Mouse (Mus musculus) MEL (cell line): ENCODE measurements around the gene Pemt. TPM values are rescaled to one million over a fixed set of nuclear protein-coding genes. Genes with fewer than 3 reads are reported as not detected.
A peak's percentile ranks its signal among the peaks of the same experiment; 100 is the strongest.
"Not testable (repeated sequence)": the region's sequence is repeated elsewhere in the genome, so short reads cannot be mapped to it uniquely, and the experiment has no call there.

Source experiments
- DNase-seq: peaks from one replicate; pipeline ENCODE4 v3.0.0; 2011; ENCODE audit warnings: low read depth, low spot score
- H3K27ac ChIP-seq: 2 replicates; pipeline ENCODE4 v1.5.1; 2012; ENCODE audit warnings: low read depth, mild to moderate bottlenecking, control low read depth, low read length, moderate library complexity; ENCODE audit not compliant: control insufficient read depth
- H3K27me3 ChIP-seq, 2 experiments: fragments of 150-350 bp in 1 of 2; sonication (generic) in 1 of 2; 2 replicates each; pipeline ENCODE4 v1.6.1; 2012; ENCODE audit warnings: low read length in 2 of 2, mild to moderate bottlenecking in 2 of 2, improper control_type of control experiment in 1 of 2, moderate library complexity in 1 of 2; ENCODE audit not compliant: insufficient read depth in 2 of 2, control insufficient read depth in 1 of 2
- H3K36me3 ChIP-seq, 2 experiments: 2 replicates each; pipeline ENCODE4 v1.6.1; 2012 to 2014; ENCODE audit warnings: low read length in 2 of 2, improper control_type of control experiment in 1 of 2, inconsistent platforms in 1 of 2, mild to moderate bottlenecking in 1 of 2; ENCODE audit not compliant: insufficient read depth in 2 of 2, control insufficient read depth in 1 of 2
- H3K4me1 ChIP-seq, 2 experiments: fragments of 150-350 bp in 1 of 2; sonication (generic) in 1 of 2; 2 replicates each; pipeline ENCODE4 v1.6.1; 2012; ENCODE audit warnings: low read length in 2 of 2, improper control_type of control experiment in 1 of 2, mild to moderate bottlenecking in 1 of 2; ENCODE audit not compliant: insufficient read depth in 2 of 2, control insufficient read depth in 1 of 2
- H3K4me3 ChIP-seq, 2 experiments: fragments of 150-350 bp in 1 of 2; sonication (generic) in 1 of 2; 2 replicates each; pipeline ENCODE4 v1.5.1; 2012; ENCODE audit warnings: low read depth in 2 of 2, low read length in 2 of 2, mild to moderate bottlenecking in 2 of 2, moderate library complexity in 2 of 2, control low read depth in 1 of 2, improper control_type of control experiment in 1 of 2; ENCODE audit not compliant: control insufficient read depth in 1 of 2, insufficient read depth in 1 of 2
- H3K79me2 ChIP-seq: 2 replicates; pipeline ENCODE4 v1.6.1; 2012; ENCODE audit warnings: mild to moderate bottlenecking, low read length, moderate library complexity; ENCODE audit not compliant: control insufficient read depth, poor library complexity, insufficient read depth
- H3K9ac ChIP-seq: 2 replicates; pipeline ENCODE4 v1.6.1; 2012; ENCODE audit warnings: low read depth, mild to moderate bottlenecking, control low read depth, low read length, moderate library complexity; ENCODE audit not compliant: control insufficient read depth, poor library complexity, severe bottlenecking
- H3K9me3 ChIP-seq: fragments of 150-350 bp; sonication (generic); replicated peaks from 2 replicates; pipeline ENCODE4 v1.6.1; 2012; ENCODE audit warnings: mild to moderate bottlenecking, low read length, improper control_type of control experiment, moderate library complexity; ENCODE audit not compliant: insufficient read depth
- CHD1 ChIP-seq: IDR thresholded peaks from 2 replicates; pipeline ENCODE4 v1.6.1; 2012; ENCODE audit warnings: low read depth, mild to moderate bottlenecking, inconsistent platforms, low read length, improper control_type of control experiment
- CTCF ChIP-seq, 3 experiments: IDR thresholded peaks in 2 of 3; conservative IDR thresholded peaks in 1 of 3; 2 replicates each; pipeline ENCODE4 v1.5.1; 2011 to 2012; ENCODE audit warnings: low read length in 3 of 3, low read depth in 2 of 3, mild to moderate bottlenecking in 2 of 3, improper control_type of control experiment in 1 of 3, inconsistent platforms in 1 of 3, mixed read lengths in 1 of 3, moderate library complexity in 1 of 3; ENCODE audit not compliant: control insufficient read depth in 1 of 3, insufficient read depth in 1 of 3, poor library complexity in 1 of 3, severe bottlenecking in 1 of 3
- E2F4 ChIP-seq: IDR thresholded peaks from 2 replicates; pipeline ENCODE4 v1.6.1; 2011; ENCODE audit warnings: low read depth, low read length, improper control_type of control experiment, borderline replicate concordance
- EP300 ChIP-seq, 2 experiments: IDR thresholded peaks; 2 replicates each; pipeline ENCODE4 v1.6.1; 2011; ENCODE audit warnings: improper control_type of control experiment in 2 of 2, low read length in 2 of 2, low read depth in 1 of 2, mild to moderate bottlenecking in 1 of 2
- ETS1 ChIP-seq: IDR thresholded peaks from 2 replicates; pipeline ENCODE4 v1.6.1; 2012; ENCODE audit warnings: low read depth, mild to moderate bottlenecking, inconsistent platforms, low read length, improper control_type of control experiment, moderate library complexity
- GABPA ChIP-seq: IDR thresholded peaks from 2 replicates; pipeline ENCODE4 v1.6.1; 2012; ENCODE audit warnings: low read depth, mild to moderate bottlenecking, inconsistent platforms, low read length, improper control_type of control experiment, moderate library complexity
- GATA1 ChIP-seq: IDR thresholded peaks from 2 replicates; pipeline ENCODE4 v1.6.1; 2011; ENCODE audit warnings: low read depth, low read length, improper control_type of control experiment
- HCFC1 ChIP-seq: IDR thresholded peaks from 2 replicates; pipeline ENCODE4 v1.6.1; 2012; ENCODE audit warnings: low read depth, mild to moderate bottlenecking, inconsistent platforms, low read length, improper control_type of control experiment, moderate library complexity
- JUND ChIP-seq: IDR thresholded peaks from 2 replicates; pipeline ENCODE4 v1.6.1; 2011; ENCODE audit warnings: low read depth, mild to moderate bottlenecking, improper control_type of control experiment, low read length
- MAX ChIP-seq: IDR thresholded peaks from 2 replicates; pipeline ENCODE4 v1.6.1; 2011; ENCODE audit warnings: low read length, improper control_type of control experiment
- MAZ ChIP-seq: IDR thresholded peaks from 2 replicates; pipeline ENCODE4 v1.6.1; 2012; ENCODE audit warnings: low read depth, mild to moderate bottlenecking, inconsistent platforms, low read length, improper control_type of control experiment
- MXI1 ChIP-seq: IDR thresholded peaks from 2 replicates; pipeline ENCODE4 v1.6.1; 2011; ENCODE audit warnings: mild to moderate bottlenecking, low read depth, low read length, improper control_type of control experiment
- MYB ChIP-seq: IDR thresholded peaks from 2 replicates; pipeline ENCODE4 v1.6.1; 2011; ENCODE audit warnings: mild to moderate bottlenecking, low read depth, low read length, improper control_type of control experiment
- MYC ChIP-seq: IDR thresholded peaks from 2 replicates; pipeline ENCODE4 v1.6.1; 2011; ENCODE audit warnings: low read depth, mild to moderate bottlenecking, low read length, improper control_type of control experiment, moderate library complexity
- NELFE ChIP-seq: IDR thresholded peaks from 2 replicates; pipeline ENCODE4 v1.6.1; 2011; ENCODE audit warnings: low read depth, low read length, improper control_type of control experiment
- NRF1 ChIP-seq: IDR thresholded peaks from 2 replicates; pipeline ENCODE4 v1.6.1; 2014; ENCODE audit warnings: low read depth, mild to moderate bottlenecking, inconsistent platforms, low read length, improper control_type of control experiment, moderate library complexity; ENCODE audit not compliant: poor library complexity, insufficient read depth, severe bottlenecking
- POLR2A ChIP-seq, 2 experiments: IDR thresholded peaks; 2 replicates each; pipeline ENCODE4 v1.6.1; 2011 to 2012; ENCODE audit warnings: low read length in 2 of 2, mild to moderate bottlenecking in 2 of 2, control low read depth in 1 of 2, improper control_type of control experiment in 1 of 2, low read depth in 1 of 2, moderate library complexity in 1 of 2; ENCODE audit not compliant: control insufficient read depth in 1 of 2, insufficient read depth in 1 of 2, poor library complexity in 1 of 2
- POLR2AphosphoS2 ChIP-seq: IDR thresholded peaks from 2 replicates; pipeline ENCODE4 v1.6.1; 2011; ENCODE audit warnings: low read length, improper control_type of control experiment
- POLR2AphosphoS5 ChIP-seq: IDR thresholded peaks from 2 replicates; pipeline ENCODE4 v1.6.1; 2012; ENCODE audit warnings: low read depth, borderline replicate concordance, mild to moderate bottlenecking, inconsistent platforms, low read length, moderate library complexity, mixed read lengths
- RAD21 ChIP-seq: IDR thresholded peaks from 2 replicates; pipeline ENCODE4 v1.6.1; 2011; ENCODE audit warnings: mild to moderate bottlenecking, low read depth, low read length, improper control_type of control experiment
- SIN3A ChIP-seq: IDR thresholded peaks from 2 replicates; pipeline ENCODE4 v1.6.1; 2012; ENCODE audit warnings: low read length, improper control_type of control experiment, inconsistent platforms
- SMC3 ChIP-seq: IDR thresholded peaks from 2 replicates; pipeline ENCODE4 v1.6.1; 2011; ENCODE audit warnings: low read depth, low read length, improper control_type of control experiment
- TBP ChIP-seq: IDR thresholded peaks from 2 replicates; pipeline ENCODE4 v1.8.0; 2011; ENCODE audit warnings: low read depth, low read length, improper control_type of control experiment
- TCF12 ChIP-seq: IDR thresholded peaks from 2 replicates; pipeline ENCODE4 v1.6.1; 2014; ENCODE audit warnings: low read depth, mild to moderate bottlenecking, inconsistent platforms, low read length, improper control_type of control experiment, moderate library complexity
- USF1 ChIP-seq: IDR thresholded peaks from 2 replicates; pipeline ENCODE4 v1.6.1; 2014; ENCODE audit warnings: low read depth, mild to moderate bottlenecking, inconsistent platforms, low read length, improper control_type of control experiment, moderate library complexity
- ZKSCAN1 ChIP-seq: IDR thresholded peaks from 2 replicates; pipeline ENCODE4 v1.6.1; 2012; ENCODE audit warnings: low read depth, mild to moderate bottlenecking, inconsistent platforms, low read length, improper control_type of control experiment, moderate library complexity
- polyA plus RNA-seq, 2 experiments: library from polyadenylated mRNA; stranded (reverse) in 1 of 2; unstranded in 1 of 2; fragments of >175 nt in 1 of 2; fragments of >200 nt in 1 of 2; gene quantifications; 2 replicates each; pipeline versions ENCODE4 v1.2.1 to v1.2.4; 2012; ENCODE audit warnings: low replicate concordance in 2 of 2, low read depth in 1 of 2; ENCODE audit not compliant: insufficient read length in 2 of 2, insufficient read depth in 1 of 2, missing spikeins in 1 of 2
- total RNA-seq: library from RNA; depleted of rRNA; stranded (reverse); fragments of 300-350 nt; gene quantifications from 2 replicates; pipeline ENCODE4 v1.2.3, GENCODE M21; 2012

The Pemt gene
- total and polyA plus RNA-seq, 3 experiments, result 26.1 to 27.9 TPM; not detected in 1

GRCm38 (mm10) chr11:59947752-59948400 lies 98.4 kb downstream of the Pemt start, which contains the start of gene Med9:
Gene Med9 (plus strand): TSS chr11:59948206.
- Histone ChIP-seq H3K9me3 (no peaks in the 10 kb centered on the region), H3K79me2 (peaks cover 25% of the 10 kb centered on the region), H3K4me3 (peak within 1 kb of the TSS; percentile 66 to 89), H3K9ac (peak within 1 kb of the TSS; percentile 90), H3K36me3 (peaks cover 0 to 13% of the 10 kb centered on the region in 2 experiments; a peak in 2 of 4 replicates), H3K27me3 (no peaks in the 10 kb centered on the region), H3K4me1 (peaks cover 3 to 15% of the 10 kb centered on the region in 2 experiments; a peak in 3 of 4 replicates), H3K27ac (peak within 1 kb of the TSS; percentile 48)
- no peak; the same call in 1 of the 2 replicates for TF ChIP-seq TBP
- no peak for TF ChIP-seq JUND
- TF ChIP-seq USF1, result no peak
- TF ChIP-seq NRF1, result peak; percentile 86
- peak; percentile 98 for TF ChIP-seq SIN3A
- TF ChIP-seq HCFC1, result peak; percentile 92
- TF ChIP-seq E2F4, result peak; percentile 99
- TF ChIP-seq CHD1, result no peak
- TF ChIP-seq MXI1, result peak; percentile 72
- TF ChIP-seq POLR2AphosphoS2, result no peak
- TF ChIP-seq TCF12, result no peak; the same call in 1 of the 2 replicates
- TF ChIP-seq MAX, result 0 out of 2 replicates have a peak, but pooled peaks have one; percentile 44
- TF ChIP-seq EP300 (IDR thresholded peaks at IDR 0.05; ENCODE audit: low read depth in 1 of 2, low read length in 2 of 2), result 0 out of 4 replicates have a peak, but pooled peaks of 1 of the 2 experiments have one; percentile 2
- TF ChIP-seq SMC3, result no peak
- peak; percentile 81 to 89 for TF ChIP-seq POLR2A (IDR thresholded peaks at IDR 0.05; ENCODE audit: control insufficient read depth in 1 of 2, insufficient read depth in 1 of 2, low read depth in 1 of 2, low read length in 2 of 2, poor library complexity in 1 of 2)
- TF ChIP-seq GATA1, result peak; percentile 24; the same call in 1 of the 2 replicates
- TF ChIP-seq ETS1, result no peak; the same call in 1 of the 2 replicates
- peak; percentile 72 for TF ChIP-seq NELFE
- TF ChIP-seq POLR2AphosphoS5, result no peak
- no peak for TF ChIP-seq CTCF (IDR thresholded peaks at IDR 0.05 in 2 of 3, conservative IDR thresholded peaks at IDR 0.05 in 1 of 3; ENCODE audit: control insufficient read depth in 1 of 3, insufficient read depth in 1 of 3, low read depth in 2 of 3, low read length in 3 of 3, poor library complexity in 1 of 3, severe bottlenecking in 1 of 3)
- no peak for TF ChIP-seq GABPA
- no peak for TF ChIP-seq RAD21
- no peak for TF ChIP-seq ZKSCAN1
- TF ChIP-seq MYB, result no peak
- TF ChIP-seq MAZ, result no peak
- TF ChIP-seq MYC, result no peak
- peak; percentile 97 for DNase-seq

- H3K36me3 ChIP-seq, result peaks cover 0 to 29% of the 10 kb centered on the region in 2 experiments; a peak in 2 of 4 replicates
- H3K27me3 ChIP-seq, H3K9me3 ChIP-seq, H3K4me3 ChIP-seq, H3K9ac ChIP-seq, DNase-seq, H3K27ac ChIP-seq: not testable (repeated sequence)
- peaks cover 12% of the 10 kb centered on the region for H3K79me2 ChIP-seq
- peaks cover 13 to 43% of the 10 kb centered on the region in 2 experiments for H3K4me1 ChIP-seq
Observed at GRCm38 (mm10) chr11:59944855-59945254, 101.4 kb downstream of the Pemt start.
